Mouse (Mus musculus): ENCODE measurements at regions not wholly inside any gene's neighbourhood (a gene's known extent, or its start where the extent isn't known, plus 50 kb on each side); places are given as distances from the start of the nearest gene placed in this dataset.

GRCm38 (mm10) chr6:19869697-19870096 is 1003.6 kb downstream of the Ankrd7 start:
- TF ChIP-seq ZNF384 (IDR thresholded peaks at IDR 0.05; ENCODE audit: low read depth, low read length): no peak
- TF ChIP-seq ZC3H11A (IDR thresholded peaks at IDR 0.05; ENCODE audit: borderline replicate concordance, low read depth, low read length): no peak
- TF ChIP-seq MAFK (IDR thresholded peaks at IDR 0.05; ENCODE audit: insufficient read depth, low read depth, low read length): no peak
- TF ChIP-seq HCFC1 (IDR thresholded peaks at IDR 0.05; ENCODE audit: borderline replicate concordance, insufficient read depth, low read length): no peak

All from ES-E14 (cell line).